Mouse (Mus musculus): ENCODE results near the gene Galnt7. TPM values are rescaled to one million over a fixed set of nuclear protein-coding genes. Genes with fewer than 3 reads are reported as not detected.

The Galnt7 gene
- total and polyA plus RNA-seq, 3 experiments: 26.7 to 33.5 (median 32.7) TPM

- Histone ChIP-seq H3K4me1 (ENCODE audit: control insufficient read depth in 1 of 2, insufficient read depth in 2 of 2) (peaks cover 0 to 4% of the 10 kb centered on the region in 2 experiments; a peak in 1 of 4 replicates), H3K79me2 (replicated peaks; ENCODE audit: control insufficient read depth, extremely low read depth, insufficient read depth, poor library complexity, severe bottlenecking) (no peaks in the 10 kb centered on the region), H3K4me3 (replicated peaks in 1 of 3; ENCODE audit: low read depth in 2 of 3, low read length in 2 of 3, poor library complexity in 1 of 3) (no peak overlapping the region), H3K9me3 (replicated peaks; ENCODE audit: low read length) (no peaks in the 10 kb centered on the region), H3K27me3 (replicated peaks) (no peaks in the 10 kb centered on the region), H3K9ac (ENCODE audit: insufficient read depth, low read depth) (no peak overlapping the region), H3K4me2 (ENCODE audit: insufficient read depth, low read depth, poor library complexity, severe bottlenecking) (no peak overlapping the region), H3K27ac (ENCODE audit: insufficient read depth, low read depth) (no peak overlapping the region), H3K36me3 (replicated peaks in 1 of 2; ENCODE audit: control insufficient read depth in 1 of 2, insufficient read depth in 1 of 2, low read length in 1 of 2) (peaks cover 0 to 9% of the 10 kb centered on the region in 2 experiments)
- DNase-seq (ENCODE audit: extremely low read depth): no peak
- dilution Hi-C loops (cut with MboI; ENCODE audit: extremely low pct_ligation_motif_present, extremely low pct_unique_long_range_greater_than_20kb, low sequenced_read_pairs): no loop called here
- no peak for TF ChIP-seq JUND (conservative IDR thresholded peaks at IDR 0.05; ENCODE audit: low read depth, low read length)
- in situ Hi-C loops (cut with MboI; ENCODE audit: low pct_ligation_motif_present, low pct_unique_long_range_greater_than_20kb, low sequenced_read_pairs): no loop called here
These were observed 153.9 kb downstream of the Galnt7 start for GRCm38 (mm10) chr8:57498847-57499511.

GRCm38 (mm10) chr8:57498494-57498846, 154.4 kb downstream of the Galnt7 start:
- TF ChIP-seq USF1 (IDR thresholded peaks at IDR 0.05; ENCODE audit: low read depth, low read length): no peak
- TF ChIP-seq EP300 (IDR thresholded peaks at IDR 0.05; ENCODE audit: low read length): no peak
- no peak for TF ChIP-seq E2F4 (IDR thresholded peaks at IDR 0.05; ENCODE audit: insufficient replicate concordance, low read depth, low read length)
- no peak for DNase-seq (ENCODE audit: extremely low read depth)
- Histone ChIP-seq H3K9me3 (replicated peaks; ENCODE audit: low read length) (no peaks in the 10 kb centered on the region), H3K4me3 (replicated peaks in 1 of 3; ENCODE audit: low read depth in 2 of 3, low read length in 2 of 3, poor library complexity in 1 of 3) (no peak overlapping the region), H3K79me2 (replicated peaks; ENCODE audit: control insufficient read depth, extremely low read depth, insufficient read depth, poor library complexity, severe bottlenecking) (no peaks in the 10 kb centered on the region), H3K36me3 (replicated peaks in 1 of 2; ENCODE audit: control insufficient read depth in 1 of 2, insufficient read depth in 1 of 2, low read length in 1 of 2) (peaks cover 0 to 11% of the 10 kb centered on the region in 2 experiments), H3K27me3 (replicated peaks) (no peaks in the 10 kb centered on the region), H3K9ac (ENCODE audit: insufficient read depth, low read depth) (no peak overlapping the region), H3K27ac (ENCODE audit: insufficient read depth, low read depth) (no peak overlapping the region), H3K4me2 (ENCODE audit: insufficient read depth, low read depth, poor library complexity, severe bottlenecking) (no peak overlapping the region), H3K4me1 (ENCODE audit: control insufficient read depth in 1 of 2, insufficient read depth in 2 of 2) (peaks cover 0 to 8% of the 10 kb centered on the region in 2 experiments; a peak in 2 of 4 replicates)
- in situ Hi-C loops (cut with MboI; ENCODE audit: low pct_ligation_motif_present, low pct_unique_long_range_greater_than_20kb, low sequenced_read_pairs): no loop called here
- dilution Hi-C loops (cut with MboI; ENCODE audit: extremely low pct_ligation_motif_present, extremely low pct_unique_long_range_greater_than_20kb, low sequenced_read_pairs): no loop called here

- no peak for DNase-seq (ENCODE audit: extremely low read depth)
- Histone ChIP-seq H3K9me3 (replicated peaks; ENCODE audit: low read length) (no peaks in the 10 kb centered on the region), H3K4me1 (ENCODE audit: control insufficient read depth in 1 of 2, insufficient read depth in 2 of 2) (peaks cover 3 to 19% of the 10 kb centered on the region in 2 experiments; a peak in 2 of 4 replicates), H3K27ac (ENCODE audit: insufficient read depth, low read depth) (no peak overlapping the region), H3K4me2 (ENCODE audit: insufficient read depth, low read depth, poor library complexity, severe bottlenecking) (no peak overlapping the region), H3K79me2 (replicated peaks; ENCODE audit: control insufficient read depth, extremely low read depth, insufficient read depth, poor library complexity, severe bottlenecking) (0 out of 2 replicates have a peak, but pooled peaks cover under 1% of the 10 kb centered on the region), H3K4me3 (replicated peaks in 1 of 3; ENCODE audit: low read depth in 2 of 3, low read length in 2 of 3, poor library complexity in 1 of 3) (no peak overlapping the region), H3K9ac (ENCODE audit: insufficient read depth, low read depth) (no peak overlapping the region), H3K36me3 (replicated peaks in 1 of 2; ENCODE audit: control insufficient read depth in 1 of 2, insufficient read depth in 1 of 2, low read length in 1 of 2) (peaks cover 0 to 19% of the 10 kb centered on the region in 2 experiments), H3K27me3 (replicated peaks) (no peaks in the 10 kb centered on the region)
- in situ Hi-C loops (cut with MboI; ENCODE audit: low pct_ligation_motif_present, low pct_unique_long_range_greater_than_20kb, low sequenced_read_pairs) (no loop called here), dilution Hi-C loops (cut with MboI; ENCODE audit: extremely low pct_ligation_motif_present, extremely low pct_unique_long_range_greater_than_20kb, low sequenced_read_pairs) (no loop called here)
- TF ChIP-seq EP300 (IDR thresholded peaks at IDR 0.05; ENCODE audit: low read length): no peak
- TF ChIP-seq MEF2A (IDR thresholded peaks at IDR 0.05; ENCODE audit: borderline replicate concordance, low read depth, low read length): no peak
- TF ChIP-seq ZC3H11A (IDR thresholded peaks at IDR 0.05; ENCODE audit: low read depth, low read length): no peak
- TF ChIP-seq UBTF (IDR thresholded peaks at IDR 0.05; ENCODE audit: low read depth, low read length): no peak
- TF ChIP-seq USF2 (conservative IDR thresholded peaks at IDR 0.05; ENCODE audit: low read depth, low read length): no peak
- no peak for TF ChIP-seq GABPA (IDR thresholded peaks at IDR 0.05; ENCODE audit: insufficient replicate concordance, low read depth, low read length)
- no peak for TF ChIP-seq ELF1 (IDR thresholded peaks at IDR 0.05; ENCODE audit: low read depth, low read length)
- TF ChIP-seq POLR2AphosphoS2 (IDR thresholded peaks at IDR 0.05; ENCODE audit: low read depth, low read length): no peak
- no peak for TF ChIP-seq USF1 (IDR thresholded peaks at IDR 0.05; ENCODE audit: low read depth, low read length)
- TF ChIP-seq MAFK (IDR thresholded peaks at IDR 0.05; ENCODE audit: insufficient replicate concordance, low read length): no peak
- no peak for TF ChIP-seq TBP (conservative IDR thresholded peaks at IDR 0.05; ENCODE audit: low read depth, low read length)
- TF ChIP-seq RAD21 (IDR thresholded peaks at IDR 0.05; ENCODE audit: low read depth, low read length): no peak
- no peak for TF ChIP-seq TCF12 (IDR thresholded peaks at IDR 0.05; ENCODE audit: low read depth, low read length)
- no peak for TF ChIP-seq MAX (IDR thresholded peaks at IDR 0.05; ENCODE audit: low read length)
- no peak for TF ChIP-seq MXI1 (IDR thresholded peaks at IDR 0.05; ENCODE audit: low read depth, low read length)
- no peak for TF ChIP-seq MAZ (IDR thresholded peaks at IDR 0.05; ENCODE audit: low read depth, low read length)
- no peak for TF ChIP-seq HCFC1 (IDR thresholded peaks at IDR 0.05; ENCODE audit: low read depth, low read length)
- no peak for TF ChIP-seq KAT2A (IDR thresholded peaks at IDR 0.05; ENCODE audit: insufficient replicate concordance, low read length)
- no peak for TF ChIP-seq NELFE (IDR thresholded peaks at IDR 0.05; ENCODE audit: low read depth, low read length)
- no peak for TF ChIP-seq PAX5 (IDR thresholded peaks at IDR 0.05; ENCODE audit: low read length)
These were observed 161.0 kb downstream of the Galnt7 start for GRCm38 (mm10) chr8:57491873-57492272.

Measured in CH12.LX (cell line).